ENCODE assay signal across 16 mouse cellular contexts in the genomic region with DNA sequence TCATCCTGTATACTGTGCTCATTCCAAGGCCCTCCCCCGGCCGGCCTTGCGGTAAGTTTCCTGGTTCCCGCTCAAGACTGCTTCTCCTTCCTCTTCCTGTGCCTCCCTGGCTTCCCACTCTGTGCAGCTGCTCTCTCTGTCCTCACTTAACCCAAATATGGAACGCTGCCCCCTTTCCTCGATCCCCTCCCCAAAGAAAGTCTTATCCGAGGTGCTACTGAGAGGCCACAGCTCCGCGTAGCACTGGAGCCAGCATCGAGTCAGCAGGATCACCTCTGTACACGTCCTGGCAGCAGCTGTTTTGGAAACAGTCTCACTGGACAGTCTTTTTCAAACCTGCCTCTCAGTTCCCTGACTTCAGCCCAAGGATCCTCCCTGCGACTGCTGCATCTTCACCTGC. TPM values are rescaled to one million over a fixed set of nuclear protein-coding genes. Genes with fewer than 3 reads are reported as not detected.
DNase-seq lines count a peak whose midpoint lies in the region; ATAC-seq and TF ChIP-seq lines count a peak whose summit lies in the region.
"Had no signal": no experiment of that assay in that cellular context is flagged by ENCODE, and none has a peak within 500 bp of the region (broad histone marks: within the 10 kb centered on the region; RNA-seq: fewer than 3 reads in every experiment).

No protein-coding gene starts in this region.

- intact Hi-C loops in gastrocnemius, postnatal 14 days (cut with DNase I; ENCODE audit: low total_unique reads): no loop called here
- intact Hi-C loops in gastrocnemius, postnatal 36 days (cut with DNase I): no loop called here

- 28% methylated on average over 12 of the region's 12 CpGs for WGBS in lung, adult 2 months
- WGBS in intestine, embryonic 16.5 days: 42% methylated on average over 12 of the region's 12 CpGs
- 34% methylated on average over 12 of the region's 12 CpGs for WGBS in stomach, embryonic 16.5 days
- WGBS in forebrain, embryonic 11.5 days: 67% methylated on average over 12 of the region's 12 CpGs

- no peaks in the 10 kb centered on the region for H3K36me3 ChIP-seq in intestine, embryonic 16.5 days (ENCODE audit: control insufficient read depth, insufficient read depth, low read length)
- no peaks in the 10 kb centered on the region for H3K36me3 ChIP-seq in stomach, embryonic 16.5 days (ENCODE audit: control insufficient read depth, insufficient read depth, low read length)
- no peaks in the 10 kb centered on the region for H3K36me3 ChIP-seq in forebrain, embryonic 11.5 days (ENCODE audit: control insufficient read depth, insufficient read depth, low read length)
- H3K36me3 ChIP-seq: limb, embryonic 12.5 days had no signal

- TF ChIP-seq POLR2A in lung, adult 2 months (IDR thresholded peaks at IDR 0.05; ENCODE audit: borderline replicate concordance, extremely low read depth, low read depth, low read length): no peak

- no peak overlapping the region for H3K9ac ChIP-seq in intestine, embryonic 16.5 days (ENCODE audit: low read depth, low read length)
- H3K9ac ChIP-seq in stomach, embryonic 16.5 days (ENCODE audit: low read length): peak overlapping the region; percentile 33; the same call in 1 of the 2 replicates
- no peak overlapping the region for H3K9ac ChIP-seq in forebrain, embryonic 11.5 days (ENCODE audit: low read length)
- H3K9ac ChIP-seq: hindbrain, embryonic 14.5 days; limb, embryonic 12.5 days had no signal

- no peak overlapping the region for H3K27ac ChIP-seq in intestine, embryonic 16.5 days (ENCODE audit: low read length)
- H3K27ac ChIP-seq in stomach, embryonic 16.5 days (ENCODE audit: low read length): no peak overlapping the region
- H3K27ac ChIP-seq in forebrain, embryonic 11.5 days (ENCODE audit: low read depth, low read length): no peak overlapping the region
- H3K27ac ChIP-seq: hindbrain, embryonic 14.5 days; limb, embryonic 12.5 days had no signal

- no peaks in the 10 kb centered on the region for H3K4me1 ChIP-seq in lung, adult 2 months (ENCODE audit: control insufficient read depth, insufficient read depth, low read length)
- 0 out of 2 replicates have a peak, but pooled peaks cover 5% of the 10 kb centered on the region for H3K4me1 ChIP-seq in intestine, embryonic 16.5 days (ENCODE audit: control insufficient read depth, insufficient read depth, low read length)
- no peaks in the 10 kb centered on the region for H3K4me1 ChIP-seq in stomach, embryonic 16.5 days (ENCODE audit: control insufficient read depth, insufficient read depth, low read length)
- H3K4me1 ChIP-seq in forebrain, embryonic 11.5 days (replicated peaks; ENCODE audit: control insufficient read depth, insufficient read depth, low read length): no peaks in the 10 kb centered on the region

- DNase-seq in gastrocnemius, postnatal 14 days: peak; percentile 26
- DNase-seq in gastrocnemius, postnatal 36 days: no peak
- peak; percentile 22 to 47 for DNase-seq in lung, adult 18-20 months
- DNase-seq in lung, adult 2 months: no peak
- DNase-seq in layer of hippocampus, adult 11-12 months (ENCODE audit: low spot score): no peak
- DNase-seq in forebrain, embryonic 11.5 days (ENCODE audit: low spot score): no peak
- DNase-seq: adrenal gland, adult 8-10 months; layer of hippocampus, adult 9-11 months had no signal

- H3K4me3 ChIP-seq in lung, adult 2 months (replicated peaks; ENCODE audit: extremely low read depth, low read depth, low read length): no peak overlapping the region
- H3K4me3 ChIP-seq in intestine, embryonic 16.5 days (ENCODE audit: low read length): no peak overlapping the region
- H3K4me3 ChIP-seq in stomach, embryonic 16.5 days (replicated peaks; ENCODE audit: low read length): no peak overlapping the region
- H3K4me3 ChIP-seq in forebrain, embryonic 11.5 days (ENCODE audit: low read depth, low read length): no peak overlapping the region
- H3K4me3 ChIP-seq: erythroblast, embryonic 14.5 days; limb, embryonic 12.5 days; megakaryocyte, embryonic 14.5 days had no signal

- H3K4me2 ChIP-seq in intestine, embryonic 16.5 days (ENCODE audit: low read depth, low read length): peak overlapping the region; percentile 26; the same call in 1 of the 2 replicates
- peak overlapping the region; percentile 19; the same call in 1 of the 2 replicates for H3K4me2 ChIP-seq in stomach, embryonic 16.5 days (ENCODE audit: low read depth, low read length)
- no peak overlapping the region for H3K4me2 ChIP-seq in forebrain, embryonic 11.5 days (ENCODE audit: low read depth, low read length, severe bottlenecking)
- H3K4me2 ChIP-seq: hindbrain, embryonic 14.5 days; limb, embryonic 12.5 days had no signal

- no peaks in the 10 kb centered on the region for H3K27me3 ChIP-seq in intestine, embryonic 16.5 days (replicated peaks; ENCODE audit: control insufficient read depth, insufficient read depth, low read length)
- H3K27me3 ChIP-seq in stomach, embryonic 16.5 days (ENCODE audit: control insufficient read depth, insufficient read depth, low read length): no peaks in the 10 kb centered on the region
- no peaks in the 10 kb centered on the region for H3K27me3 ChIP-seq in forebrain, embryonic 11.5 days (ENCODE audit: control insufficient read depth, insufficient read depth, low read length)
- H3K27me3 ChIP-seq: limb, embryonic 12.5 days; Patski had no signal

- no peak for TF ChIP-seq CTCF in lung, adult 2 months (IDR thresholded peaks at IDR 0.05; ENCODE audit: insufficient read depth, low read length)

- no peak for ATAC-seq in intestine, embryonic 16.5 days
- ATAC-seq in stomach, embryonic 16.5 days (ENCODE audit: insufficient read depth, low FRiP score): no peak
- ATAC-seq in forebrain, embryonic 11.5 days (replicated peaks; ENCODE audit: low FRiP score): no peak
- ATAC-seq: Patski had no signal

- peaks cover 3% of the 10 kb centered on the region; the same call in 1 of the 2 replicates for H3K9me3 ChIP-seq in intestine, embryonic 16.5 days (ENCODE audit: control insufficient read depth, low read length)
- no peaks in the 10 kb centered on the region for H3K9me3 ChIP-seq in stomach, embryonic 16.5 days (replicated peaks; ENCODE audit: control insufficient read depth, low read length)
- no peaks in the 10 kb centered on the region for H3K9me3 ChIP-seq in forebrain, embryonic 11.5 days (ENCODE audit: control insufficient read depth, low read length)
- H3K9me3 ChIP-seq: limb, embryonic 12.5 days had no signal

RNA-seq across cellular contexts. Expression of a gene that starts 13.7 kb away (rescaled TPM):
- 1 to 10 TPM; 5.7 to 8.9 TPM for total RNA-seq in gastrocnemius, postnatal 14 days (2021)
- 1 to 10 TPM; 3.5 to 4.0 TPM for total RNA-seq in gastrocnemius, postnatal 36 days (2021)
- polyA plus RNA-seq in lung, adult 2 months (2012; rRNA removed): 16.7 and 21.8 TPM in 2 replicates
- 2.5 and 2.9 TPM in 2 replicates for polyA plus RNA-seq in intestine, embryonic 16.5 days (2015; fragmentation: Nextera tagmentation; extraction: Ambion mirVana)
- 1.8 and 1.9 TPM in 2 replicates for polyA plus RNA-seq in stomach, embryonic 16.5 days (2015; fragmentation: Nextera tagmentation; extraction: Ambion mirVana)
- polyA plus RNA-seq in forebrain, embryonic 11.5 days (2014; fragmentation: Nextera tagmentation; extraction: Ambion mirVana): 2.3 and 2.5 TPM in 2 replicates
- total RNA-seq: common myeloid progenitor, adult 5-6 weeks had no signal
- polyA plus RNA-seq: erythroblast, embryonic 14.5 days; Patski had no signal

Comparison
In these comparisons a context has a peak if more than half of its experiments do, and no peak if none do; other contexts are left out.
1. DNase-seq: peak in gastrocnemius, postnatal 14 days (single experiment) and lung, adult 18-20 months (2 of 2); none in gastrocnemius, postnatal 36 days (0 of 2), lung, adult 2 months (single experiment), layer of hippocampus, adult 11-12 months (single experiment) and forebrain, embryonic 11.5 days (single experiment).